Mouse (Mus musculus) testis, adult 2 months (tissue): ENCODE results near the gene Kansl3.

ENCODE experiments used
- CTCF ChIP-seq: fragments of 200-500 bp; IDR thresholded peaks from 2 replicates; pipeline ENCODE4 v1.5.1; 2012; ENCODE audit warnings: low read depth, mild to moderate bottlenecking, inconsistent platforms, low read length, moderate library complexity; ENCODE audit not compliant: control insufficient read depth, insufficient read depth, insufficient replicate concordance
- POLR2A ChIP-seq: fragments of 200-500 bp; IDR thresholded peaks from 2 replicates; pipeline ENCODE4 v1.6.1; 2012; ENCODE audit warnings: low read depth, mild to moderate bottlenecking, inconsistent platforms, low read length, moderate library complexity; ENCODE audit not compliant: control insufficient read depth

DNA sequence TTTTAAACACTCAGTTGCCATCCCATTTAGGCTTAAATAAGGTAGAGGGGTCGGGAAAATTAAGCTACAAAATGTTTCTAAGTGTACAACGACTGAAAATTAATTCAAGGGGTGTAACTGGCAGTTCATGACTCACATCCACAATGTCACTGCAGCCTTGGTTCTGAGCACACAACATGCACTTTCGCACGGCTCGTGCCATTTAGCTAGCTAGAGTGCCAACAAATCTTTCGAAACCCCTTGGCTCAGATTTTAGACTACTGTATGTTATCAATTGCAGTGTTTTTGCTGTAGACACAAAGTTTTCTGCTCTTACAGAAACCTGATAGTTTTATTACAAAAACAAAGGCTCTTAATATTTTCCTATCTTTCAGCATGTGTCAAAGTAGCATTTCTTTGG lies 1.9 kb upstream of the Kansl3 start:
- TF ChIP-seq CTCF = no peak
- TF ChIP-seq POLR2A = no peak
